Mouse (Mus musculus): ENCODE measurements at regions not wholly inside any gene's neighbourhood (a gene's known extent, or its start where the extent isn't known, plus 50 kb on each side); places are given as distances from the start of the nearest gene placed in this dataset.

GRCm38 (mm10) chr10:98041766-98042165, 315.2 kb upstream of the C030005K15Rik start:
- DNase-seq (ENCODE audit: low spot score in 2 of 2): no peak

- no peak for DNase-seq (ENCODE audit: low spot score in 2 of 2)
These were observed 317.3 kb upstream of the C030005K15Rik start for GRCm38 (mm10) chr10:98043873-98044272.

GRCm38 (mm10) chr10:98044579-98044978, 318.0 kb upstream of the C030005K15Rik start:
- no peak for DNase-seq (ENCODE audit: low spot score in 2 of 2)

GRCm38 (mm10) chr10:98073432-98073831, 346.9 kb upstream of the C030005K15Rik start:
- DNase-seq (ENCODE audit: low spot score in 2 of 2): no peak

- DNase-seq (ENCODE audit: low spot score in 2 of 2): no peak
These were observed 358.3 kb upstream of the C030005K15Rik start for GRCm38 (mm10) chr10:98084881-98085280.

- no peak for DNase-seq (ENCODE audit: low spot score in 2 of 2)
These were observed 389.7 kb upstream of the C030005K15Rik start for GRCm38 (mm10) chr10:98116296-98116695.

- no peak for DNase-seq (ENCODE audit: low spot score in 2 of 2)
These were observed 399.2 kb upstream of the C030005K15Rik start for GRCm38 (mm10) chr10:98125713-98126112.

GRCm38 (mm10) chr10:98135026-98135425, 408.5 kb upstream of the C030005K15Rik start:
- no peak for DNase-seq (ENCODE audit: low spot score in 2 of 2)

GRCm38 (mm10) chr10:98145773-98146172, 419.2 kb upstream of the C030005K15Rik start:
- DNase-seq (ENCODE audit: low spot score in 2 of 2): no peak

- DNase-seq (ENCODE audit: low spot score in 2 of 2): no peak
These were observed 420.7 kb upstream of the C030005K15Rik start for GRCm38 (mm10) chr10:98146998-98147863.

GRCm38 (mm10) chr10:98155982-98156381, 429.4 kb upstream of the C030005K15Rik start:
- DNase-seq (ENCODE audit: low spot score in 2 of 2): no peak

- no peak for DNase-seq (ENCODE audit: low spot score in 2 of 2)
These were observed 459.1 kb upstream of the C030005K15Rik start for GRCm38 (mm10) chr10:98185666-98186065.

- no peak for DNase-seq (ENCODE audit: low spot score in 2 of 2)
These were observed 470.3 kb upstream of the C030005K15Rik start for GRCm38 (mm10) chr10:98196852-98197251.

- no peak for DNase-seq (ENCODE audit: low spot score in 2 of 2)
These were observed 483.7 kb upstream of the C030005K15Rik start for GRCm38 (mm10) chr10:98210246-98210645.

GRCm38 (mm10) chr10:98212876-98213587, 486.5 kb upstream of the C030005K15Rik start:
- DNase-seq (ENCODE audit: low spot score in 2 of 2): no peak

GRCm38 (mm10) chr10:98231017-98231416, 504.5 kb upstream of the C030005K15Rik start:
- no peak for DNase-seq (ENCODE audit: low spot score in 2 of 2)

- no peak for DNase-seq (ENCODE audit: low spot score in 2 of 2)
These were observed 505.2 kb upstream of the C030005K15Rik start for GRCm38 (mm10) chr10:98231705-98232235.

GRCm38 (mm10) chr10:98248311-98248710, 521.8 kb upstream of the C030005K15Rik start:
- DNase-seq (ENCODE audit: low spot score in 2 of 2): no peak

GRCm38 (mm10) chr10:98257980-98258707, 531.6 kb upstream of the C030005K15Rik start:
- DNase-seq (ENCODE audit: low spot score in 2 of 2): no peak

- no peak for DNase-seq (ENCODE audit: low spot score in 2 of 2)
These were observed 532.7 kb upstream of the C030005K15Rik start for GRCm38 (mm10) chr10:98259283-98259682.

- DNase-seq (ENCODE audit: low spot score in 2 of 2): no peak
These were observed 542.0 kb upstream of the C030005K15Rik start for GRCm38 (mm10) chr10:98268511-98268910.

GRCm38 (mm10) chr10:98291617-98292016, 565.1 kb upstream of the C030005K15Rik start:
- DNase-seq (ENCODE audit: low spot score in 2 of 2): no peak

Data from thymus, postnatal 10 days (tissue).